Mouse (Mus musculus): ENCODE data around the gene Tex26. TPM values are rescaled to one million over a fixed set of nuclear protein-coding genes. Genes with fewer than 3 reads are reported as not detected.

Gene Tex26
- polyA plus RNA-seq, 1 experiment from 2014 or later, result 2.1 TPM

DNA sequence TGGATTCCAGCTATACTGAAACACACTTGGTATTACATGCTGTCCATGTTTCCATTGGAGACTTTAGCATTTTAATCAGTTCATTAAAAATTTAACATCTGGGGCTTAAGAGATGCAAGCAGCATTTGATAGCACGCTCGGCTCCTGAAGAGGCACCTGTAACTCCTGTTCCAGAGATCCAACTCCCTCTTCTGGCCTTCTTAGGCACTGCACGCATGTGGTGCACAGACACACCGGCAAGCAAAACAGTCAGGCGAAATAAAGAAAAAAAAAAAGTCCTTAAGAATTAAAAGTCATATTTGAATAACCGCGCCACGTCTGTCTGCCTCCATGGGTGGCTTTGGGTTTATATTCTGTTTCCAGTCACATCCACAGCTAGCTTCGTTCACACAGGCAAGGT, 34.7 kb downstream of the Tex26 start:
- Histone ChIP-seq H3K4me2 (replicated peaks) (no peak overlapping the region), H3K4me3 (no peak overlapping the region), H3K9me3 (no peaks in the 10 kb centered on the region), H3K9ac (replicated peaks) (no peak overlapping the region), H3K27me3 (no peaks in the 10 kb centered on the region), H3K4me1 (no peaks in the 10 kb centered on the region), H3K27ac (replicated peaks) (no peak overlapping the region), H3K36me3 (no peaks in the 10 kb centered on the region)
- 95% methylated on average over 9 of the region's 9 CpGs for WGBS
- no peak for ATAC-seq (replicated peaks)

DNA sequence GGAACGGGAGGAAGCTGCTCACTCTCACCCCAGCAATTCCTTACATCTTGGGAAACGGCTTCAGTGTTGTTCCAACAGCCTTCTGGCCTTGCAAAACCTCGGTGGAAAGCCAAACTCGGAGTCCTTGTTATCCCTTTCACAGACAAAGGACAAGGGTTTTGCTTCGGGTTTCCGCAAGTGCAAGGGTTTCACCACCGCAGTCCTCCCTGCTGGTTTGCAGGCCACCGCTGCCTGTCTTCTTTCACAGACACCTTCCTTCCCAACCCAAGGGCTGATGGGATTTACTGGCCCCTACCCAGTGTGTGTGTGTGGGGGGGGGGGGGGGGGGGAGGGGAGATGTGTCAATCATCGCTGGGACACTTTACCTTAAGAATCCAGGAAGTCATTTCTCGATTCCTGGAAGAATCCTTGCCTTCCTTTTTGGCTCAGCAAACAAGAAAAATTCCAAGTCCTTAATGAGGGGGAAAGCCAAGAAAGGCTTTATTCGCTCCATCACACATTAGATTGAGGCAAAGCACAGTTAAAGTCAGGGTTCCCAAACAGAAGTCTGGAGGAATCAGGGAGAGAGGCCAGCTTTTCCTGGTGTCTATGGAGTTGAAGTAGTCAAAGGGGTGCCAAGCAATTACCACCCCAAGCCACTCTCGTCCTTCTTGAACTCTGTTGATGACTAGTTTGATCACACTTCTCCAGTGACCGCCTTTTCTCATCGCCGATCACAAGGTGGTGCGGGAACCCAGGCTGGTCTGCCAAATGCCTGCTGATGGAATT, 35.4 kb downstream of the Tex26 start:
- no peaks in the 10 kb centered on the region for H3K27me3 ChIP-seq
- peak overlapping the region; percentile 28; the same call in 1 of the 2 replicates for H3K27ac ChIP-seq (replicated peaks)
- no peaks in the 10 kb centered on the region for H3K36me3 ChIP-seq
- WGBS, result 65% methylated on average over 16 of the region's 16 CpGs
- no peaks in the 10 kb centered on the region for H3K4me1 ChIP-seq
- H3K4me3 ChIP-seq, result no peak overlapping the region
- ATAC-seq (replicated peaks), result no peak; the same call in 1 of the 2 replicates
- no peak overlapping the region for H3K9ac ChIP-seq (replicated peaks)
- no peaks in the 10 kb centered on the region for H3K9me3 ChIP-seq
- no peak overlapping the region for H3K4me2 ChIP-seq (replicated peaks)

DNA sequence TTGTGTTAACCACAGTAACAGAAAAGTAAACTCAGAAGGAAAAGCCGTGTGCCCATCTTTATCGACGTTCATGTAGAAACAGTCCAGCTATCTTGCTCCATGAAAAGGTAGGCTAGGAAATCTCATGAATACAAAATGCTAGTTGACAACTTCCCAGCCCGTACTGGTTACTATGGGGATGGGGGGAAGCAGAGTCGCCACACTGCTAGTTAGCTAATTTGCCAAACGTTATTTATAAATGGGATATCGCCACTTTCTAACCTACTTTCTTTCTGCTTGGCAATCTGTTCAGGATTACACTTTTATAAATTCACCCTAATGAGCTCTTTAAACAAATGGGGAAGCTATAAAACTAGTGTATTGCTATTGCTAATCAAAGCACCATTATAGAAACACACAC, 42.5 kb downstream of the Tex26 start:
- Histone ChIP-seq H3K27me3 (no peaks in the 10 kb centered on the region), H3K4me2 (replicated peaks) (no peak overlapping the region), H3K9ac (replicated peaks) (no peak overlapping the region), H3K4me1 (peaks cover 3% of the 10 kb centered on the region; the same call in 1 of the 2 replicates), H3K27ac (replicated peaks) (no peak overlapping the region), H3K9me3 (no peaks in the 10 kb centered on the region), H3K4me3 (no peak overlapping the region), H3K36me3 (no peaks in the 10 kb centered on the region)
- WGBS, result 59% methylated on average over 7 of the region's 7 CpGs
- no peak for ATAC-seq (replicated peaks)

DNA sequence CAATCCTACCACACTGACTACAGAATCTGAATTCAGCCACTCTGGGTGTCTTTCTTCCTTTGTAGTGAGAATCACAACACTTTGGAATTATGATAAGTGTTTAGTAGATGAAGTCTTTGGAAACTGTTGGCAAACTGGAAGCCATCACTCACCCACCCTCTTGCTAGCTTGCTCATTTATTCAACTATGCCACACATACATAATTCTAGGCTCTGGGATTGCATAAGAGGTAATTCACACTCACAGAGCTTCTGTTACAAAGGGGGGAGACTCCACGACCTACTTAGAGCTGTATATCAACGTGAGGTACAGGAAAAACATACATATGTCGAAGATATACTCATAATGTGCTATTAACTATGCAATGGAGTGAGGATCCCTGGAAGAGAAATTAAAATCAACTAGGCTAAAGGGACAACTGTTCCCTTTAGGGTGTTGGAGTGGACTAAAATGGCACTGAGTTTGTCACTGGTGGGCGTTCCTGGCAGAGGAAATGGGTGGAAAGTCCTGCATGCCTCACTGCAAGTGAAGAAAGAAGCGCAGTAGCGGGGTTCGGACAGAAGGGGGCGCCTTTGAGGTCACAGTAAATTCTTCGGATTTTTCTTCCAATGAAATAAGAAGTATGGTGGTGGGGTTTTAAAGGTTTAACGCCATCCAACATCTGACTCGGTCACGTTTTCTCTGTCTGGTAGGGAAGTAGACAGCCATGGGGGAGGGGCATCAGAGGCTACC, 44.0 kb downstream of the Tex26 start:
- Histone ChIP-seq H3K4me3 (no peak overlapping the region), H3K27ac (replicated peaks) (no peak overlapping the region), H3K4me2 (replicated peaks) (no peak overlapping the region), H3K4me1 (peaks cover 13% of the 10 kb centered on the region), H3K36me3 (no peaks in the 10 kb centered on the region), H3K9me3 (no peaks in the 10 kb centered on the region), H3K27me3 (no peaks in the 10 kb centered on the region), H3K9ac (replicated peaks) (no peak overlapping the region)
- 69% methylated on average over 12 of the region's 12 CpGs for WGBS
- ATAC-seq (replicated peaks), result no peak

DNA sequence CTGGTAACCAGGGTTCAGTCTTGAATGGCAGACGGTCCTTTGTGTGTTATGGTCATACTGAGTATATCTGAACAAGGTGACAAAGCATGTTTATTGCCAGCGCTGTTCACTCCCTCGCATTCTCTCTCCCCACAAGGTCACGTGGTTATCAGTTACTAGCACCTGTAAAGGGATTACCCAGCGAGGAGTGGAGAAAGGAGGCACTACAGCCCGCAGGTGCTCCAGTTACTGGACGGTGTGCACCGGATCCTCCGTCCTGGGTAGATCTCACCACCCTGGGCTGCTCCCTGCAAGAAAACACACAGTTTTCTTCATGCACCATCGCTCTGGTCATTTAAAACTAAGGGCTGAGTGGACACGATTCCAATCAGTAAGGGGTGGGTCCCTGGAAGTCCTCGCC, 44.8 kb downstream of the Tex26 start:
- H3K27me3 ChIP-seq, result no peaks in the 10 kb centered on the region
- no peaks in the 10 kb centered on the region for H3K36me3 ChIP-seq
- H3K4me3 ChIP-seq, result no peak overlapping the region
- H3K4me1 ChIP-seq, result peaks cover 21% of the 10 kb centered on the region
- 0 out of 2 replicates have a peak overlapping the region, but pooled peaks have one; percentile 0 for H3K27ac ChIP-seq (replicated peaks)
- 82% methylated on average over 12 of the region's 12 CpGs for WGBS
- no peak overlapping the region for H3K4me2 ChIP-seq (replicated peaks)
- no peak overlapping the region for H3K9ac ChIP-seq (replicated peaks)
- no peak for ATAC-seq (replicated peaks)
- no peaks in the 10 kb centered on the region for H3K9me3 ChIP-seq

DNA sequence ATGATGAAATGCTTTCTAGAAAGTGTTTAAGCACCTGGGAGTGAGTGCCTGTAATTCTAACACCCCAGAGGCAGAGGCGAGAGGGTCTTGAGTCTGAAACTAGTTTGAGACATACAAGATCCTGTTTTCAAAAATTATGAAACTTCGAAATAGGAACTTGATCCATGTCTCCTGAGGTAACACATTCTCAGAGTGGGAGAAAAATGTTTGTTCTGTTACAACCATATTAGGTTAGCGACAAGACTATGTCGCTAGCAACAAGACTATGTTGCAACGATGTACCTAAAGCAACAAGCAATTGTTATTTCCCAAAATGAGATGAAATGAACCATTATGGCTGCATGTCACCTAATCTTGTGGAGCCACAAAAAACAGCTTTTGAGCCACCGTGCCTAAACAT, 46.0 kb downstream of the Tex26 start:
- Histone ChIP-seq H3K4me2 (replicated peaks) (no peak overlapping the region), H3K36me3 (no peaks in the 10 kb centered on the region), H3K4me3 (no peak overlapping the region), H3K27me3 (no peaks in the 10 kb centered on the region), H3K27ac (replicated peaks) (no peak overlapping the region), H3K4me1 (peaks cover 33% of the 10 kb centered on the region), H3K9ac (replicated peaks) (no peak overlapping the region), H3K9me3 (no peaks in the 10 kb centered on the region)
- 89% methylated on average over 6 of the region's 6 CpGs for WGBS
- no peak for ATAC-seq (replicated peaks)

DNA sequence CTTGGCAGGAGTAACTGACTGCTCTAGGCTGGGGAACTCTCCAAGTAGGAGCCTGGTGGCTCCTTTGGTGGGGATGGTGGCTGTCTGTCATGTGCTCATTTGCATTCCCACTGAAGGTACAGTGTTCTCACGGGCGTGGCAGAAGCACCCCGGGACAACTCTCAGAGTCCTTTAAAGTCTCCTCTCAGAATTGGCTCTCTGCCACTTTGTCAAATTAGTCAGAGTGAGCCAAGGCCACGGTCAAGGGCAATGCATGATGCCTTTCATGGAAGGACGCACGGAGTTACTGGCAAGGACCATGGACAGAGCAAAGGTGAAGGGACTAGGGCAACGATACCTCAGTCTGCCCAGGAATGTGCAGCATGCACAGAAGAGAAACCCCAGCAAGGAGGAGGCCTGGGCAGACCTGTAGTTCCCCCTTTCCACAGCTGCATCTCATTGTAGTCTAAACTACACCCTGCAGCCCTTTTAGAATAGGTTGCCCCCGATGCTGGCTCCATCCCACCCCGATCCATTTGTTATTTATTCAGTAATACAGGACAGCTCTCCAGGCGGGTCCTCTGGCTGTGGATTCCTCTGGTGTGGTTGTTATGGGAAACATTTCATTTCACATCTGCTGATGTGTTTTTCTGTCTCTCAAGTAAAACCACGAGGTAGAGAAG, 49.0 kb downstream of the Tex26 start:
- Histone ChIP-seq H3K4me1 (peaks cover 36% of the 10 kb centered on the region), H3K27ac (replicated peaks) (peak overlapping the region; percentile 96), H3K4me2 (replicated peaks) (peak overlapping the region; percentile 42), H3K27me3 (no peaks in the 10 kb centered on the region), H3K36me3 (no peaks in the 10 kb centered on the region), H3K9me3 (no peaks in the 10 kb centered on the region), H3K9ac (replicated peaks) (peak overlapping the region; percentile 5; the same call in 1 of the 2 replicates), H3K4me3 (no peak overlapping the region)
- peak; percentile 64 for ATAC-seq (replicated peaks)
- WGBS, result 4% methylated on average over 11 of the region's 11 CpGs

DNA sequence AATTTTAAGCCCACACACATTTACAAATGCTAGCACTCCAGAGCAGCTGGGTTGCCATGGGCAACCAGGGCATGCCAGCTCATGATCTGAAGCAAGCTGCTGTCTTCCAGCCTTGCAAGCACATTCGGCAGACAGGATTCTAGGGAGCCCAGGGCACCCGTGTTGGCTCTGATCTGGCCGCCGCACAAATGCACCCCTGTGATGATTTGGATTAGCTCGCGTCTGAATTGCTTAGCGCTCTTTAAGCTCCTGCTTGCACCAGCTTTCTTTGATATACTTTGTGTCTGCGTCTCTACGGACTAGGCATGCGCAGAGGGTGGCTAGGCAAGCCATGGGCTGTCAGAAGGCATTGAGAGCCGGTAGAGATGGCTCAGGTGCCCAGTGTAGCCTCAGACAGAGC, 49.7 kb downstream of the Tex26 start:
- ATAC-seq (replicated peaks), result peak; percentile 95
- 5% methylated on average over 11 of the region's 11 CpGs for WGBS
- Histone ChIP-seq H3K27me3 (no peaks in the 10 kb centered on the region), H3K4me3 (peak overlapping the region; percentile 27), H3K4me2 (replicated peaks) (peak overlapping the region; percentile 42), H3K9me3 (no peaks in the 10 kb centered on the region), H3K9ac (replicated peaks) (peak overlapping the region; percentile 38), H3K4me1 (peaks cover 33% of the 10 kb centered on the region), H3K27ac (replicated peaks) (peak overlapping the region; percentile 96), H3K36me3 (no peaks in the 10 kb centered on the region)

DNA sequence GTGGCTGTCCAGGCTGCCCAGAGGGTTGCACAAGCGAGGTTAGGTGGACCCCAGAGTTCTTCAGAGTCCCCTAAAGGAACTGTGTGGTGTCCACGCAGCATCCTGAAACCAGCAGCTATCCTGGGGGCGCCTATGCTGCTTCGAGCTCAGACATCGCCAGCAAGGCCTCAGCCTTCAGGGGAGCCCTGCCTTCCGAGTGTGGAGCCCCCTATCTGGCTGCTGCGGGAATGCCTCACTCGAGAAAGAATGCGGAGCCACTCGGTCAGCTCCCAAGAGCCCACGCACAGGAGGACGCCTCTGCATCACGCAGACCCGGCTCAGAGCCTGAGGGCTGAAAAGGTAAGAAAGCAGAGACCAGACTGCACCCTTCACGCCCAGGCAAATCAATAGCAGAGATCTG, 50.8 kb downstream of the Tex26 start:
- no peak overlapping the region for H3K4me2 ChIP-seq (replicated peaks)
- peak overlapping the region; percentile 96 for H3K27ac ChIP-seq (replicated peaks)
- no peak overlapping the region for H3K9ac ChIP-seq (replicated peaks)
- no peaks in the 10 kb centered on the region for H3K27me3 ChIP-seq
- H3K4me1 ChIP-seq, result peaks cover 34% of the 10 kb centered on the region
- no peak overlapping the region for H3K4me3 ChIP-seq
- no peaks in the 10 kb centered on the region for H3K36me3 ChIP-seq
- H3K9me3 ChIP-seq, result no peaks in the 10 kb centered on the region
- no peak for ATAC-seq (replicated peaks)
- 59% methylated on average over 15 of the region's 15 CpGs for WGBS

DNA sequence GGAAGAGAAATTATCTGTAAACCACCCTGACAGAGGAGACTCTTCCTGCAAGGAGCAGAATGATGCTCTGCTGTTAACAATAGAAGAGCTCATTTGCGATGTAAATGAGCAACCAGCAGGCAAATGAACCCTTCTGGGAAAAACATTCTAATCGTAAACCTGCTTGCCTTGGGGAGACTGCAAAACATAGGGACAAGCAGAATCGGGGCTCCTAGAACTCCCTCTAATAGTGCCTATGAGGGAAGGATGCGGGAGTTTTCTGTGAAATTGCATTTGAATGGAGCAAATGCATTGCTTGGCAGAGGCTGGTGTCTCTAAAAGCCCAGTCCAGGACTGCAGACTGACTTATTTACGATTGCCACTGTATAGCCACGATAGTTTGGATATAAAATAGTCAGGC, 56.2 kb downstream of the Tex26 start:
- Histone ChIP-seq H3K4me2 (replicated peaks) (peak overlapping the region; percentile 9; the same call in 1 of the 2 replicates), H3K4me1 (peaks cover 26% of the 10 kb centered on the region)
- 6% methylated on average over 6 of the region's 6 CpGs for WGBS

DNA sequence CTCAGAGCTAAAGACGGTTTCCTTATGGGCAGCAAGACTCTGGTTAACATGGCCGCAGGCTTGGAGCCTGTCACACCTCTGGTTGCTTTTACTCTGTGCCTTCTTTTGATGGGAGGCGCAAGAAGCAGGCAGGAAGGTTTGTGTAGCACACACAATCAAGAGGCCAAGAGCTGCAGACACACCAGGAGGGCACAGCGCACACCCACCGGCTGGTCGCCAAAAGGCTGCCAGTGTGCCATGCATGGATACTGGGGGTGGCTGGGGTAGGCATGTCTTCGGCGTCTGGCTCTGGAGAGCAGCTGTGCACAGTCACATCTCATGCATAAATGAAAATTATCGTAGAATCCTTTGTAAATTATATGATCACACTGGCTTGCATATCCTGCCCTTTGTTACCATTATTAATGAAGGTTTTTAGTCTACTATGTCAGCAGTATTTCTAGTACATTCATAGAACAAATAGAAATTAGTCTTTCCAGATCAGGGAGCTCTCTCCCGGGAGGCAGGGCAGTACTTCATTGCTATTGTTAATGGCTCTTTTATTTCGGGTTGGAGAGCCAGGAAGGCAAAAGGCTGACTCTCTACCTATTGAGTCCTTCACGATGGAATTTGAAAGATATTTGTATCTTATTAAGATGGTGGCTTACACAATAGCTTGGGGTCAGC, 57.1 kb downstream of the Tex26 start:
- ATAC-seq (replicated peaks), result peak; percentile 58
- H3K36me3 ChIP-seq, result no peaks in the 10 kb centered on the region
- no peak overlapping the region for H3K4me3 ChIP-seq
- WGBS, result 18% methylated on average over 12 of the region's 12 CpGs
- H3K9me3 ChIP-seq, result no peaks in the 10 kb centered on the region
- no peak overlapping the region for H3K4me2 ChIP-seq (replicated peaks)
- H3K9ac ChIP-seq (replicated peaks), result 0 out of 2 replicates have a peak overlapping the region, but pooled peaks have one; percentile 2
- peaks cover 25% of the 10 kb centered on the region for H3K4me1 ChIP-seq
- H3K27ac ChIP-seq (replicated peaks), result peak overlapping the region; percentile 92
- no peaks in the 10 kb centered on the region for H3K27me3 ChIP-seq

More for the DNA sequence above, 56.2 kb downstream of the Tex26 start:
- H3K4me3 ChIP-seq, result no peak overlapping the region
- no peaks in the 10 kb centered on the region for H3K36me3 ChIP-seq
- H3K9me3 ChIP-seq, result no peaks in the 10 kb centered on the region
- H3K27me3 ChIP-seq, result no peaks in the 10 kb centered on the region
- peak overlapping the region; percentile 22; the same call in 1 of the 2 replicates for H3K9ac ChIP-seq (replicated peaks)
- peak overlapping the region; percentile 92 for H3K27ac ChIP-seq (replicated peaks)
- peak; percentile 34; the same call in 1 of the 2 replicates for ATAC-seq (replicated peaks)

Measured in forebrain, embryonic 15.5 days (tissue).